Mouse (Mus musculus): ENCODE measurements around the gene Ostm1.

- TF ChIP-seq CTCF (IDR thresholded peaks at IDR 0.05; ENCODE audit: low read depth) (no peak), EP300 (IDR thresholded peaks at IDR 0.05; ENCODE audit: low read depth) (no peak)
Measured at GRCm38 (mm10) chr10:42714676-42715075, 131.1 kb downstream of the Ostm1 start.
